Mouse (Mus musculus) megakaryocyte, embryonic 14.5 days (primary cell): ENCODE measurements at regions not wholly inside any gene's neighbourhood (a gene's known extent, or its start where the extent isn't known, plus 50 kb on each side); places are given as distances from the start of the nearest gene placed in this dataset.

ENCODE experiments used
- FLI1 ChIP-seq: IDR thresholded peaks from 2 replicates; pipeline ENCODE4 v1.6.1; 2012; ENCODE audit warnings: low read length, inconsistent platforms, mixed read lengths
- GATA1 ChIP-seq: IDR thresholded peaks from 3 replicates; pipeline ENCODE4 v1.6.1; 2012; ENCODE audit warnings: mixed read lengths, low read length, inconsistent platforms, borderline replicate concordance

DNA sequence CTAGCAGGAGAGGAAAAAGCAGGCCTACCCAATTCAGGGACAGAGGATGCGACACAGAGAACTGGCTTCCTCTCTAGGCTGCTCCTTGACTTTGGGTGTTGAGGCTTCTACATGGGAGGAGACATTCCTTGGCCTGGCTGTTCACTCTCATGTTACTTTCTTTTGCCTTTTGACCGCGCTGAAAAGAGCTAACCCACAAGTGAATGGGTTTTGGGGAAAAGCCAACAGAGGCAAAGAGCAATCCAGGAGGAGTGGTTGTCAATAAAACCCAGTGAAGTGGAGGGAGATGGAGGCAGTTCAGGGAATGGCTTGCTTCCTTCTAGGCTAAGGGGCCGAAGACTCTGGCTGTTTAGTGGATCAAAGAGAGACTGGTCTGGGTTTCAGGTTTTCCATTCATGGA lies 167.6 kb upstream of the Podxl start:
- TF ChIP-seq GATA1 (no peak), FLI1 (no peak)
